Mouse (Mus musculus) kidney, postnatal 36 days (tissue): ENCODE results near the gene Fli1.

ENCODE experiments used
- DNase-seq, 2 experiments: peaks; one replicate each; pipeline ENCODE4 v3.0.0; 2021 to 2022; ENCODE audit warnings: mixed read lengths in 2 of 2

The Fli1 gene

DNA sequence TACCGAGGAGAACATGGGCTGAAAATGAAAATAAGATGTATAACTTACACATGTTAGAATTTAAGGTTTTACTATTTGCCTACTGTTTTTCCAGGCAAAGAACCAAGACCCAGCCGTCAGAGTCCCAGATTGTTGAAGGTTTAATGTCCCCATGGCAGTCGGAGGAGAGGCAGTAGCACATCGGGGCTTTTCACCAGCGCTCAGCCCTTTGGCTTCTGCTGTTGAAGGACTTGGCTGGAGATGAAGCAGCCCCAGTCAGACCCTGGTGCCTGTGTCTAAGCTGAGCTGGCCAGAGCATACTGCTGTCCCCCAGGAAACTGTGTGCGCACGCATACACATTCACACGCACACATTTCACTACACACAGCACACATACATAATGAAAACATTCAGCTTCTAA lies 75.2 kb downstream of the Fli1 start:
- DNase-seq = no peak

DNA sequence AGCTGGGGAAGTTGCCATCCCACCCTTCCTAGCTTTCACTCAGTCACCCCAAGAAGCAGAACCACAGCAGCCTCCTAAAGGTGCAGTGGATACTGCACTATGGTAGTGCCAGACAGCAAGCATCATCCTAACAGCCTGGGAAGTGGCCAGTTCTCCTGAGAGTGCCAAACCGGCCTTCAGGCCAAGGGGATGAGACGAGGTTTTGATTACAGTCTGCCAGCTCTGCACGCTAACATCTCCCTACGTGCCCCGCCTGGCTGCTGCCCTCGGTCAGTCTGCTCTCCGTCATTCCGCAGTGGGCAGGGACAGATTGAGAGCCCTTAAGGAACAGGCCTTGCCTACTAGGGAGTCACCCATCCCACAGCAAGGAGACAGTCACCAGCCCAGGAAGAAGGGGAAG lies 75.8 kb downstream of the Fli1 start:
- no peak for DNase-seq

DNA sequence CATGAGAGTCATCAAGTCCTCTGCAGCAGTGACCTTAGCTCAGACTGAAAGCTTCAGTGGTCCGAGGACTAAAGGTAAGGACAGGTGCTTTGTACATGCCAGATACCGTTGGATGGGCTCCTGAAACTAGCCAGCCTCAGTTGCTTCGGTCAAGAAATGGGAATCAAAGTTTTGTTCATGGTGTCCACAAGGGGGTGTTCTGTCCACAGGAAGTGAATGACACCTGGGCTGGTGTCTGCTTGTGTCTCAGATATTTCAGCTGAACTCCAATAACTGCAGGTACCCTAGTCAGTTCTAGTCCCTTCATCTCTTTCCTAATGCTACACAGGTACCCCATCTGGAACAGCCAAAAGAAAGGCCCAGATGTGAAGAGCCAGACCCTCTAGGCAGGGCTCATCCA lies 86.0 kb downstream of the Fli1 start:
- no peak for DNase-seq

DNA sequence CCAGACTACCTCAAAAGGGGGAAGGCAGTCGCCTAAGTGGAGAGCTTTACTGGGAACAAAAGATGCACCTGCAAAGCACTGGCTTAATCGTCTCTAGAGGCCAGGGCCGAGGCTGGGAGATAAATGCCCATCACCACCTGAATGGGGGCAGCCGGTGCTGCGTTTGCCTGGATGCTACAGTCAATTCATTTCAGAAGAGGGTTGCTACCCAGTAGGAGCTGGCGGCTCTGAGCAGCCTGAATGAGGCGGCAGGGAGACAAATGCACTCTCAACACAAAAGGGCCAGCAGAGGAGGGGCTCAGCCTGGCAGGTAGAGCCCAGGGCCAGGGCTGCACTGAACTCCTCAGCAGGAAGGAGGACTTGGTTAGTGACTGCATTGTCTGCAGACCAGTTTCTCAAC lies 92.5 kb downstream of the Fli1 start:
- DNase-seq = no peak

DNA sequence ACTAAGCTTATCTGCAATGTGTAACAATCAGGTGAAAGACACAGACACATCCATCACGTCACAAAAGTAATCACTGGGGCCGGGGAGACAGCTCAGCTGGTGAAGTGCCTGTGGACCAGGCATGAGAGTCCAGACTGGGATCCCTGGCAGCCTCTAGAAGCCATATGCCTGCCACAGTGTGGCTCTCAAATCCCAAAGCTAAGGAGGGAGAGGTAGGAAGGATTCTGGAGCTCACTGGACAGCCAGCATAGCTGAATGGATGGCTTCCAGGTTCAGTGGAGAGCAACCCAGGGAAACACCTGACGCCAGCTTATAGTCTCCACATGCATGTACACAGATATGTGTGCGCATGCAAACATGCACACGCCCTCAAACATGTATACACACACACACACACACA lies 93.9 kb downstream of the Fli1 start:
- no peak for DNase-seq

DNA sequence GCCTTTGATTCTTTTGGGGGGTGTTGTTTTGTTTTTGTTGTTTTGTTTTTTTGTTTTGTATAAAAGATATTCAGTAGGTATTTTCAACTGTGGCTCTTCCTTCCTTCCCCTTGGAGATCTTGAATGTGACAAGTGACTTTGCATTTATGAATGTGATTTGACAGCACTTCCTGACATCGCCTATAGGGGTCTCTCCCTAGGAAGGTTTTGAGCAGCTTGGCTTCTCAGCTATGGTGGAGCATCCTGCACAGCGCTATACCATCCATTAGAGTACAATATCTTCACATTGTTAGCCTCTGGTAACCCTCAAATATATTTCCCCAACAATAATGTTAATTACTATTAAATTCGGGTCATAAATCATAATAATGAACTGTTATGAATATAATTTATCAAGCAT lies 96.9 kb downstream of the Fli1 start:
- DNase-seq = peak in 1 of 2 experiments; percentile 33

DNA sequence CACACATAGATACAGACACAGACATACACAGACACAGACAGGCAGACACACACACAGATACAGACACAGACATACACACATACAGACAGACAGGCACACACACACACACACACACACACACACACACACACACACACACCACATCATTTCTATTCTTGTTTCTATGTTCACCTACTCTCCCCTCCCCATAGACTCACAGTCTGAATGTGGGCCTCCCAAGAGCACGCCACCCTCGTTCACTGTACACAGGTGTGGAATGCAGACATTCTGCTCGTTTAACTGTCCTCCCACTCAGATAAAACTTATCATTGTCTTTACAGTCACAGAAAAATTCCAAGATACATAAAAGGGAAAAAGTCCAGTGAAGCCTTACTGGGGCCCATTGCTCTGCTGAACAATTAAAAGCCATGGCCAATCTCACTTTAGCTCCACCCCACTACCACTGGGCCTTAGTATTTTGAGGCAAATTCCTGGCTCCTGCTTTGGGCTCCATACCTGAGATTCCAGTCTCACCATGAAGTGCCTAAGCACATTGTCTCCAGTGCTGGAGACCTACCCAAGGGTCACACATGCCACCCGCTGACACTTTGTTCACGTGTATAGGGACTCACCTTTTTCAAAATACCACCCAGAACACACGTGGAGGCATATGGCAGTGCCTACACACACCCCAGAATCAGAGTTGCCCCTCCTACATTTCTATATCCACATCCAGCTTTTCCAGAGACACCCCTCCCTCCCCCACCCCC lies 98.0 kb downstream of the Fli1 start:
- no peak for DNase-seq

DNA sequence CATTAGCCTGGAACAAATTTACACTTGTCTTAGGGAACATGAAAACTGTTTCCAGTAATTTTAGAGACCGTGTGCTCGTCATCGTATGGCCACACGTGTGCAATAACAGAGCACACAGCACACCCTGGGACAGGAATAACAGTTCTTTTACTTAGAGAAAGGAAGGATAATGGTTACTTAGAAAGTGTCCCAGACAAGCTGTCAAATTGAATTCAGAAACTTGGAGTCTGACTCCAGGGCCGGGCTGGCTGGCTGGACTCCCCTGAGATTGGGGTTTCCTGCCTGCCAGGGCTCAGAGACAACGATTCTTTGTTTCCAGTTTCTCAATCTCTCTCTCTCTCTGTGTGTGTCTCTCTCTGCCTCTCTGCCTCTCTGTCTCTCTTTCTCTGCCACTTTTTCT lies 98.8 kb downstream of the Fli1 start:
- DNase-seq = no peak

DNA sequence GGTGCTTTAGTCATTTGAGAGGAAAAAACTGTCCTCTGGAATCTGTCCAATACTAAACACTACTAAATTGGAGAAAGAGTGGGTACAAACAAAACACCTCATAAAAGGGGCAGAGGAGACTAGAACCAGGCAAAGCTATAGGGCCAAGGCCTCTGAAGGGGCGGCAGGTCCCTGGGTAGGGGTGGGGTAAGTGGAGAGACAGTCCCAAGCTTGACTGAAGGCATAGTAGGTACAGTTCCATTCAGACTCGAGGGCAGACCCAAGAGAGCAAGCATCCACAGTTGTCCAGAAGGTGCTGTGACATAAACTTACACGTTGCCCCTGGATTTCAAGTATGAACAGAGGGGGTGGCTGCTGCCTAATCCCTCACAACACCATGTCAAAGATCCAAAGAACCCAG lies 99.5 kb downstream of the Fli1 start:
- DNase-seq = no peak

DNA sequence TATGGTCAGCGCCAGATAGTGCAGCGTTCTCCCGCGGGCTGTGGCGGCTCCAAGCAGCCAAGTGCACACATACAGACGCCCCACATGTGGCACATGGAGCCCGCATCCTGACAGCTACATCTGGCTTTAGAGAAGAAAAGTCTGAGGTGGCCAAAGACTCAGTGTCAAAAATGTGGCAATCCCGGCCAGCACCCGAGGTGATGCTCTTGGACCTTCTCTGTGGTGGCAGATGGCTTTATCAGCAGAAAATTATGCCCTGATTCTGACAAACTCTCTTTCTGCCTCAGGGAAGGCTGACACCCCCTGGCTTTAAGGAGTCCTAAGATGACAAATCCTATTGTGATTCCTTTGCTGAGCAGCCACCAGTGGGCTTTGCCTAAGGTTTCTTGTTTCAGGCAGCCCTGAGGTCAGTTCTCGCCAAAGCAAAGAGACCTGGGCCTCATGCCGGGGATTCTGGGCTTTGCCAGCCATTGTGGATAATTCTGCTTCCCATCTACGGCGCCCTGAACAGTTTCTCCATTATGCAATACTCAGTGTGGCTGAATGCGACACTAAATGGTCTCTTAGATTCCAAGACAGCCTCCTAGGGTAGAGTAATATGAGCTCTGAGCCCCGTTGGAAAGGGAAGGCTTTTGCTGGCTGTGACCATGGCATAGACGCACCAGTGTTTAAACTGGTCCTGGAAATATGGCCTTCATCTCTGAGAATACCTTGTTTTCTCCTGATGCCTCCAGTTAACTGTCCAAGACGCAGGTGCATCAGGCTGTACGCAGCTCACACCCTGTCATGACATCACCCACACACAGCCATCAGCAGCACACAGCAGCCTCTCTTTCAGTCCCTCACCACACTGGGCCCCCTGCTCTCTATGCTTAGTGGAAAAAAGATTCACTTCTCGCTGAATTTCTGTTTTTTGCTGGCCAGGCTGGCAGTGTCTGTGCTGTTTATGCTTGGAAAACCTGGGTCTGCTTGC lies 108.1 kb downstream of the Fli1 start:
- DNase-seq = no peak

DNA sequence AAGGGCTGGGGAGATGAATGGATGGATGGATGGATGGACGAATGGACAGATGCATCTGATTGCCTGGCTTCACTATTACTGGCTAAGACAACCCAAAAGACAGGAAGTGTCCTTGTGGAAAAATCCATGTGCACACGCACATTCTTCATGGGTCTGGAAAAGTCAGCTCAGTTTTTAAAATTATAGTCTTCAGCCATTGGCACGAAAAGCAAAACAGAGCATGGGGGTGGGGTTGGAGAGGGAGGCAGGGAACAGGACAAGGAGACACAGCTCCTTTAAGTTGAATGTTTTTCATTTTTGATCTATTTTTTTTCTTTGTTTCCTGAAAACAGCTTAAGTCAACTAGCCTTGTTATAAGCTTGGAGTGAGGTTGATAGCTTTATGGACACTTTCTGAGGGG lies 111.6 kb downstream of the Fli1 start:
- DNase-seq = peak; percentile 36 to 53

DNA sequence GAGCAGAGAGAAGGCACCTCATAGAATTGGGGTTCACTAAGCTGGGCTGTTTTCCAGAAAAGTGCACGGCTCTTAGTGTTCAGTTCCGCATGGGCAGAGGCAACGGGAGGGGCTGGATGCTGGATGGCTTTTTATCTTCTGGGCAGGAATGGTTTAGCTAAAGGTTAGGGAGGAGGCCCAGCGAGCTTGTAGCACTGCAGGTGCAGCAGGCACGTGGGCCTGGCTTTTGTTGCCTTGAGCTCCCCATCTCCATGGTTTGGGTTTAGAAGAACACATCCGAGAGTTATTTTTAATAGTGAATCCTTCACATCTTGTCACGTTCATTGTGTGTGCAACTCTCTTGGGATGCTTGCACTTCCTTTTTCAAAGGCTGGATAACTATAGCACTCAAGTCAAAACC lies 117.3 kb downstream of the Fli1 start:
- no peak for DNase-seq

DNA sequence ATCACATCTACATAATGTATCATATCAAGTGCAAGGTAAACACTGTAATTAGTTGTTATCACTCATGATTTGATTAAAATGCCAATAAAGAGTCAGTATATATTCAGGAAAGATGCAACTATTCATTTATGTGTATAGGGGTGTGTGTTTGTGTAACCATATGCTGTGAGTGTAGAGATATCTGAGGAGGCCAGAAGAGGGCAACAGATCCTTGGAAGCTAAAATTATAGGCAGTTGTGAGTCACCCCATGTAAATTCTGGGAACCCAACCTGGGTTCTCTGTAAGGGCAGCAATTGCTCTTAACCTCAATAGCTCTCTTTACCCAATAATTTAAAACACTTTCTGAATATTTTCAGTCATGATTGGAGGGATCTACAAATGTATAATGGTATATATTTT lies 122.0 kb downstream of the Fli1 start:
- DNase-seq = no peak

DNA sequence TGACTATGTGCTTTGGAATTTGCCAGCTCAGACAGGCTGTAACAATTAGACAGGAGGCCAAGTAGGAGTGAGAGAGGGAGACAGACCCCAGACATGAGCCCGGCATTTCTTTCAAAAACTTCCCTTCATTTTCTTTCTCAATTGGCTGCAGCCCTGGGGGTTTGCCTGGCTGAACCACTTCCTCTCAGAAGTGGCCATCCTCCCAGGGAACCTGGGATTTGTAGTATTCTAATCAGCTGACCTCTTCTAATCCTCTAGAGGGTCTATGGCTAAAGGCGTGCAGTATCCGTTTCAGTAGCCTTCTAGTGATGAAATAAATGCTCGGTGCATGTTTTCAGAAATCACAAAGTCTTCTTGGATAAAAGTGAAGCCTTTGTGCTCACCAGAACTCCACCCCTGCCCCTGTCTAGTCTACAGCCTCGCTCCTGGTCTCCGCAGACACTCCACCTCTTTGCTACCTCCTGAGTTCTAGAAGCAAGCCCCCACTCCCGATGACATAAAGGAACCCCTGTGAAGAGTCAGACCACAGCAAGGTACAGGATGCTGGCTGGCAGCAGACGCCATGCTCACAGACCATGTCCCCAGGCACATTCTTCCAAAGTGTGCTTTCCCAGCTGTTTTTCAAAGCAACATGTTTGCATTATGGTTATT lies 125.1 kb downstream of the Fli1 start:
- no peak for DNase-seq

DNA sequence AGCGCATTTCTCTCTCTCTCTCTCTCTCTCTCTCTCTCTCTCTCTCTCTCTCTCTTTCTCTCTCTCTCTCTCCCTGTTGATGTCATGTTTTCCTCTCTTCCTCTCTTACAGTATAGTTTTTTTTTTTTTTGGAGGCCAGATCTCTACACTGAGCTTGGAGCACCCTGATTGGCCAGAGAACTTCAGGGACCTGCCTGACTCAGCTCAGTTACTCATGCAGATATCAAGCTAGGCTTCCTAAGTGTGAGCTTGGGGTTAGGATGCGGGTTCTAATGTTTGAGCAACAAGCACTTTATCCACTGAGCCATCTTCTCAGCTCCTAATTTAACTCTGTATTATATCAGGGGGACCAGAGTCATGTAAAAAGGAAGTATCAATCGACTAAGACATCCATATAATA lies 126.7 kb downstream of the Fli1 start:
- DNase-seq = no peak

DNA sequence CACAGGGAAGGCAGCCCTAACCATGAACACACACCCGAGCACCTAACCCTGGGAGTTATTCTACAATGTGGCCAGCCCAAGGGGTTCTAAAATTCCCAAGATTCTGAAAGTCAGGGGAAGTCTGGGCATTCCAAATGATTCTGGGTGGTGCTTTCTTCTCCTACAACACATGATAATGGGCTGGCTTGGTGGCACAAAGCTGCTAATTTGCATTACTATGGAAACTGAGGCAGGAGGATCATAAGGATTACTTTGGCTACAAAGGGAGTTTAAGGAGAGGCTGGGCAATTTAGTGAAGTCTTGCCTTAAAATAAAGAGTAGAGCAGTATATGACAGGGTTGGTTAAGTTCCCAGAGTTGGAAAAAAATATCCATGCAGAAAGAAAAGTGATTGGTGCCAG lies 127.7 kb downstream of the Fli1 start:
- no peak for DNase-seq

DNA sequence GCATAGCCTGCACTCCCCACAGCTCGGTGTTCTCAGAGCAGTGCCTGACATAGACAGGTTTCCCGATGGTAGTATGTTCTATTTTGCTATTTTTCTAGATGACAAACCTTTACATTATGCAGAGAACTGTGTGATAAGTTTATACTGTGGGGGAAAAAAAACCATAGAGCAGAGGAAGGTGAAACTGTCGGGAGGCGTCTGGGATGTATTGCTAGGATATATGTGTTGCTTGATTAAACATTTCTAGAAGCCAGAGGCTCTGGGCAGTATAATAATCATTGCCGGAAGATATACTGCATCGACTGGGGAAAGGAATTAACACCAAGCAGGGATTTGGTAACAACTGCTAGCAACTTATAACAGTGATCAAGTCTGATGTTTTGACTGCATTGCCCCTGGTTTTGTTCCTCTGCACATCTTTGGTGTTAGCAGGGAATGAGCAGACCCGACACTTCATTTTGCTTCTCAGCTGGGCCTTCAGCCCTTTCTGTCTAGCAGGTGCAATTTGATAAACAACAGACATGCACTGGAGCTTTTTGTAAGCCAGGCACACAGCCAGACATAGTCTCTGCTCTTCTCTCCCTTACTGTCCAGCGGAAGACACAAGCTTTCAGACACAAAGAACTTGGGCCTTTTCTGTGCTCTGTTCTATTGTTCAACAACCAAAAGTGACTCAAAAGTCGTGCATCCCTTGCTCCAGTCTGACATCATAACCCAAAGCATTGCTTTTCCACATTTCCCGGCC lies 129.7 kb downstream of the Fli1 start:
- DNase-seq = no peak

DNA sequence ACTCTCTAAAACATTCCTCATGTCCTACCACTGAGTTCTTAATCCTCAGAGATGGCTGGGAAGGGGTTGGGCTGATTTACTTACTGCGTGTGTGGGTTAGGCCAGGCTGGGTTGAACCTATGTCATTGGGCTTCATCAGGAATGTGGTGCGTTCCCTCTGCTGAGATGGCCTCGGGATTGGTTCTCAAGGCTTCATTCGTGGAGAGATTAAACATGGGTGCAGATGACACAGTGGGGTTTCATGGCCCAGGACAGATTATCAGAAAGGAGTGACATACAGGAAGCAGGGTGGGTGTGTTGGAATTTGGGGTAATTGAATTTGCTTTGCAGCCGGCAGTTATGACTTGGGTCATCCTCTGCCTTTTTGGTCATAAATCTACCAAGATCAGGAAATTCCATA lies 131.2 kb downstream of the Fli1 start:
- DNase-seq = no peak

DNA sequence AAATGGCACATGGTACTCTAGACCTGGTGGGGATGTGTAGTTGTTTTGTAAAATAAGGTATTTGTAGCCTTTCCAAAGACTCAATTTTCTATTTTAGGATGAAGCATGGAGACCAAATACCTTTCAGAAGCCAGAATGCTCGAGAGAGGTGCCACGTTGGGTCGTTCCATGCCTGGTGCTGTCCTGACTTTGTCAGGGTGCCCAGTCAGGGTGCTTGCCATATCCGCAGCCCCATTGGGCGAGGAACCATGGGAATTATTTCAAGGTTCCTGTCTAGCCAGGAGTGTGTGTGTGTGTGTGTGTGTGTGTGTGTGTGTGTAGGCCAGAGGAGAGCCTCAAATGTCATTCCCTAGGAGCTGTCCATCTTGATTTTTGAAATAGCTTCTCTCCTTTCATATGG lies 132.0 kb downstream of the Fli1 start:
- DNase-seq = no peak

DNA sequence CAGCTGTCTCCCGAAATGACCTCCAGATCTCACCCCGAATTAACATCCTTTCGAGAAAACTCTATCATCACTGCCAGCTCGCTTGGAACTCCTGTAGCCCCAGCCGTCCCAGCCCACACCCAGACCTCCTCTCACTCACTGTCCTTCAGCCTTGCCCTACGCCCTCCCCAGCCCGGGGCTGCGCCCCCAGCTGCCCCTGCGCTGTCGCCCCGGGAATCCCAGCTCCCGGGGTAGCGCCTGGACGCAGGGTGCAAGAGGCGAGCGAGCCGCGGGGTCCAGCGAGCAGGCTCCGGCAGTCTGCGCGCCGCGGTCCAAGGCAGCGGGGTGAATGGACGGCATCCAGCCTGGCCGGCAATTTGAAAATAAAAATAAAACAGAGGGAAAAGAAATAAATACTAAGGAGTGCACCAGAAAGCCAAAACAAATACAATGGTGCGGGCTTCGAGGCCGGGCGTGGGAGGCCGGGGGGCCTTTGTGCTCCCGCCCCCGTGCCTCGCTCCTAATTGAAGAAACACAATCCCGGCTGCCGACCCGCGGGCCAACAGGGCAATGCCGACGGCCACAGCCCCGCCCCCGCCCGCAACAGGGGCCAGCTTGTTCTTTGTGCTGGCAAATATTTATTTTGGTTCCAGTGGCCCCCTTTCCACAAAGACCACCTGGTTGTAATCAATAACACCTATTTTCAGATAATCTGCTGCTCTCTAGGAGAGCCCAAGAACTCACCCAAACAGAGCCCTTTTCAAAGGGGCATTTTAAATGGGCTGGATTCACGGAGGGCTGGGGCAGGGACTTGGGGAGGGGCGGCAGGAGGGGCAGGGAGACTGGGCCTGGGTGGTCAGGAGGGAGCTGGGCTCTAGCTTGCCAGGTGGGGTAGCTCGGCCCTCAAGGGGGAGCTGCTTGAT lies 133.3 kb downstream of the Fli1 start:
- DNase-seq = peak in 1 of 2 experiments; percentile 67

DNA sequence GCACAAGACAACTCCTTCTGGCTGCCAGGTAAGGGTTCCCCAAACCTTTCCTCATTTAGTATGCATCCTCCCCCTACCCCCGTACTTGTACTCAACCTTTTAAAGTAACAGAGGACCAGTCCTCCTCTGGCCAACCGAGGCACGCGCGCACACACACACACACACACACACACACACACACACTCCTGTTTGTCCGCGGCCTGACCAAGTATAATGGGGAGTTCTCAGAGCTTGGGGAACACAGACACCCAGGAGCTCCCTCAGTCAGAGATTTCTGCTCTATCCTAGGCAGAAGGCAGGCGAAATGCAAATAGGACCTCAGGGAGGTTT lies 134.0 kb downstream of the Fli1 start:
- no peak for DNase-seq
